ENCODE assay signal across 39 mouse cellular contexts in genomic region chr3:145143856-145144255, GRCm38 (mm10). TPM values are rescaled to one million over a fixed set of nuclear protein-coding genes. Genes with fewer than 3 reads are reported as not detected.
"Had no signal": no experiment of that assay in that cellular context is flagged by ENCODE, and none has a peak within 500 bp of the region (broad histone marks: within the 10 kb centered on the region; RNA-seq: fewer than 3 reads in every experiment).

No protein-coding gene starts in this region.

- H3K4me1 ChIP-seq: heart, embryonic 10.5 days; heart, embryonic 12.5 days; heart, embryonic 13.5 days; heart, embryonic 15.5 days; hindbrain, embryonic 10.5 days; hindbrain, embryonic 12.5 days; hindbrain, embryonic 13.5 days; hindbrain, embryonic 15.5 days; intestine, embryonic 15.5 days; kidney, embryonic 15.5 days had no signal

- DNase-seq: heart, postnatal 10 days; heart, postnatal 14 days; heart, postnatal 36 days; heart, postnatal 4 days; kidney, adult 11 months; kidney, adult 18-20 months; kidney, adult 2 months; kidney, adult 8-10 months; kidney, adult 9 months; kidney, postnatal 10 days; kidney, postnatal 14 days; kidney, postnatal 25 days; kidney, postnatal 36 days; kidney, postnatal 4 days; layer of hippocampus, adult 9-11 months; layer of hippocampus, postnatal 36 days had no signal

- ATAC-seq: hindbrain, embryonic 16.5 days; hindbrain, postnatal 0 days; inflammation-experienced regulatory T-cells, adult 6 months; intestine, embryonic 15.5 days; intestine, embryonic 16.5 days; intestine, postnatal 0 days had no signal

- H3K36me3 ChIP-seq: intestine, embryonic 15.5 days had no signal

- H3K27me3 ChIP-seq: heart, embryonic 12.5 days; heart, embryonic 13.5 days; heart, embryonic 15.5 days; hindbrain, embryonic 12.5 days; hindbrain, embryonic 13.5 days; hindbrain, embryonic 15.5 days; intestine, embryonic 15.5 days; kidney, embryonic 15.5 days had no signal

- H3K27ac ChIP-seq: heart, embryonic 10.5 days; heart, embryonic 13.5 days; heart, embryonic 15.5 days; hindbrain, embryonic 10.5 days; hindbrain, embryonic 12.5 days; hindbrain, embryonic 13.5 days; hindbrain, embryonic 14.5 days; hindbrain, embryonic 15.5 days; hindbrain, postnatal 0 days; intestine, embryonic 15.5 days; kidney, embryonic 15.5 days; kidney, postnatal 0 days; layer of hippocampus, adult 2 months had no signal

- H3K9me3 ChIP-seq: heart, embryonic 10.5 days; heart, embryonic 12.5 days; heart, embryonic 13.5 days; heart, embryonic 15.5 days; hindbrain, embryonic 10.5 days; hindbrain, embryonic 12.5 days; hindbrain, embryonic 13.5 days; hindbrain, embryonic 15.5 days; intestine, embryonic 15.5 days; kidney, embryonic 15.5 days had no signal

- H3K4me3 ChIP-seq: heart, embryonic 10.5 days; heart, embryonic 12.5 days; heart, embryonic 13.5 days; heart, embryonic 15.5 days; hindbrain, embryonic 10.5 days; hindbrain, embryonic 12.5 days; hindbrain, embryonic 13.5 days; hindbrain, embryonic 15.5 days; intestine, embryonic 15.5 days; kidney, embryonic 15.5 days; layer of hippocampus, adult 2 months had no signal

- H3K4me2 ChIP-seq: heart, embryonic 11.5 days; heart, embryonic 12.5 days; heart, embryonic 13.5 days; heart, embryonic 15.5 days; hindbrain, embryonic 12.5 days; hindbrain, embryonic 13.5 days; hindbrain, embryonic 14.5 days; hindbrain, embryonic 15.5 days; intestine, embryonic 15.5 days; kidney, embryonic 15.5 days had no signal

- H3K9ac ChIP-seq: heart, embryonic 12.5 days; heart, embryonic 13.5 days; heart, embryonic 15.5 days; hindbrain, embryonic 12.5 days; hindbrain, embryonic 13.5 days; hindbrain, embryonic 14.5 days; hindbrain, embryonic 15.5 days; intestine, embryonic 15.5 days; kidney, embryonic 15.5 days had no signal

RNA-seq across cellular contexts. Expression of gene Clca2, which starts 44.6 kb away (rescaled TPM):
- total RNA-seq: hematopoietic stem cell, adult 5-6 weeks; hindbrain, postnatal 0 days; layer of hippocampus, adult 18-20 months; layer of hippocampus, adult 2 months; layer of hippocampus, adult 8-10 months; layer of hippocampus, postnatal 25 days; layer of hippocampus, postnatal 36 days had no signal
- polyA plus RNA-seq: hindbrain, embryonic 15.5 days; hindbrain, embryonic 16.5 days; hindbrain, postnatal 0 days; inflammation-experienced regulatory T-cells, adult 6 months had no signal
